ENCODE assay signal across 8 mouse cellular contexts in genomic region chr5:117114581-117115192, GRCm38 (mm10). TPM values are rescaled to one million over a fixed set of nuclear protein-coding genes. Genes with fewer than 3 reads are reported as not detected.
DNase-seq lines count a peak whose midpoint lies in the region; ATAC-seq and TF ChIP-seq lines count a peak whose summit lies in the region.

No protein-coding gene starts in this region.

- peak overlapping the region; percentile 95 for H3K4me3 ChIP-seq in forebrain, embryonic 13.5 days
- peak overlapping the region; percentile 96 for H3K4me3 ChIP-seq in midbrain, postnatal 0 days (ENCODE audit: low read depth, low read length)

- no peak for ATAC-seq in forebrain, embryonic 13.5 days
- ATAC-seq in midbrain, postnatal 0 days (ENCODE audit: low FRiP score): no peak

- DNase-seq in kidney, adult 9 months: peak; percentile 60
- no peak for DNase-seq in kidney, postnatal 10 days
- DNase-seq in Muller cell, postnatal 12 days (ENCODE audit: inconsistent ontology term): peak; percentile 20
- peak; percentile 31 to 39 for DNase-seq in kidney, postnatal 36 days
- no peak for DNase-seq in midbrain, postnatal 0 days (ENCODE audit: low spot score)
- no peak for DNase-seq in frontal cortex, postnatal 25 days (ENCODE audit: low spot score in 2 of 2)
- DNase-seq in ovary, postnatal 36 days (ENCODE audit: low spot score): no peak

- H3K36me3 ChIP-seq in forebrain, embryonic 13.5 days (ENCODE audit: poor library complexity, severe bottlenecking): peaks cover 38% of the 10 kb centered on the region
- H3K36me3 ChIP-seq in midbrain, postnatal 0 days (ENCODE audit: insufficient read depth, low read length): peaks cover 20% of the 10 kb centered on the region

- H3K27ac ChIP-seq in forebrain, embryonic 13.5 days: peak overlapping the region; percentile 75; the same call in 1 of the 2 replicates
- H3K27ac ChIP-seq in midbrain, postnatal 0 days (ENCODE audit: low read depth, low read length): peak overlapping the region; percentile 87

- TF ChIP-seq CTCF in midbrain, postnatal 0 days (IDR thresholded peaks at IDR 0.05): peak; percentile 79

- H3K4me1 ChIP-seq in forebrain, embryonic 13.5 days: peaks cover 21% of the 10 kb centered on the region
- no peaks in the 10 kb centered on the region for H3K4me1 ChIP-seq in midbrain, postnatal 0 days (ENCODE audit: insufficient read depth, low read length)

- H3K9ac ChIP-seq in forebrain, embryonic 13.5 days: peak overlapping the region; percentile 92
- H3K9ac ChIP-seq in midbrain, postnatal 0 days (replicated peaks; ENCODE audit: low read length, poor library complexity, severe bottlenecking): peak overlapping the region; percentile 91

- 5% methylated on average over 16 of the region's 16 CpGs for WGBS in forebrain, embryonic 13.5 days
- 5% methylated on average over 16 of the region's 16 CpGs for WGBS in midbrain, postnatal 0 days

- H3K4me2 ChIP-seq in forebrain, embryonic 13.5 days: peak overlapping the region; percentile 95
- H3K4me2 ChIP-seq in midbrain, postnatal 0 days (ENCODE audit: low read depth, low read length, poor library complexity, severe bottlenecking): peak overlapping the region; percentile 95

- H3K9me3 ChIP-seq in forebrain, embryonic 13.5 days (replicated peaks): no peaks in the 10 kb centered on the region
- H3K9me3 ChIP-seq in midbrain, postnatal 0 days (ENCODE audit: low read length): no peaks in the 10 kb centered on the region

- H3K27me3 ChIP-seq in forebrain, embryonic 13.5 days: no peaks in the 10 kb centered on the region
- H3K27me3 ChIP-seq in midbrain, postnatal 0 days (ENCODE audit: insufficient read depth, low read length): no peaks in the 10 kb centered on the region

RNA-seq across cellular contexts. Expression of gene Suds3, which starts 1.2 kb away (rescaled TPM):
- 79.0 and 83.5 TPM in 2 replicates for polyA plus RNA-seq in forebrain, embryonic 13.5 days (2015; fragmentation: Nextera tagmentation; extraction: Ambion mirVana)
- total RNA-seq in midbrain, postnatal 0 days (2014; rRNA removed): 91.5 and 95.0 TPM in 2 replicates
- 63.9 and 70.9 TPM in 2 replicates for polyA plus RNA-seq in midbrain, postnatal 0 days (2015; fragmentation: Nextera tagmentation; extraction: Ambion mirVana)

RNA-seq across cellular contexts. Expression of gene Taok3, which starts 5.2 kb away (rescaled TPM):
- 29.8 and 30.7 TPM in 2 replicates for polyA plus RNA-seq in forebrain, embryonic 13.5 days (2015; fragmentation: Nextera tagmentation; extraction: Ambion mirVana)
- total RNA-seq in midbrain, postnatal 0 days (2014; rRNA removed): 30.1 and 35.5 TPM in 2 replicates
- polyA plus RNA-seq in midbrain, postnatal 0 days (2015; fragmentation: Nextera tagmentation; extraction: Ambion mirVana): 61.9 and 65.1 TPM in 2 replicates

Comparison
In these comparisons a context has a peak if more than half of its experiments do, and no peak if none do; other contexts are left out.
1. DNase-seq: peak in kidney, adult 9 months (single experiment), Muller cell, postnatal 12 days (single experiment) and kidney, postnatal 36 days (2 of 2); none in kidney, postnatal 10 days (single experiment), midbrain, postnatal 0 days (single experiment), frontal cortex, postnatal 25 days (0 of 2) and ovary, postnatal 36 days (single experiment).